Mouse (Mus musculus): ENCODE results near the gene Sugp1.
"Not testable (repeated sequence)": the region's sequence is repeated elsewhere in the genome, so short reads cannot be mapped to it uniquely, and the experiment has no call there.

The Sugp1 gene

GRCm38 (mm10) chr8:70042583-70043455 lies at the start of gene Sugp1, which contains the start of gene Mau2:
Gene Sugp1, plus strand, starts transcription at chr8:70042813.
Gene Mau2, minus strand, starts transcription at chr8:70042734.
- DNase-seq (ENCODE audit: low read depth), result peak; percentile 99

- DNase-seq (ENCODE audit: low read depth), result no peak
Measured at GRCm38 (mm10) chr8:69995422-69995775, 47.2 kb upstream of the Sugp1 start.

- peak; percentile 100 for DNase-seq (ENCODE audit: low read depth)
Measured at GRCm38 (mm10) chr8:69995776-69996588, 46.6 kb upstream of the Sugp1 start, which contains the start of gene Gatad2a. Gene Gatad2a, minus strand, starts transcription at chr8:69996384.

- DNase-seq (ENCODE audit: low read depth), result no peak
Measured at GRCm38 (mm10) chr8:69996589-69997285, 45.9 kb upstream of the Sugp1 start.

GRCm38 (mm10) chr8:69998706-69999105 lies 43.9 kb upstream of the Sugp1 start:
- DNase-seq (ENCODE audit: low read depth), result no peak

- no peak for DNase-seq (ENCODE audit: low read depth)
Measured at GRCm38 (mm10) chr8:69999236-69999635, 43.4 kb upstream of the Sugp1 start.

- peak; percentile 55 for DNase-seq (ENCODE audit: low read depth)
Measured at GRCm38 (mm10) chr8:70000226-70000625, 42.4 kb upstream of the Sugp1 start.

- peak; percentile 77 for DNase-seq (ENCODE audit: low read depth)
Measured at GRCm38 (mm10) chr8:70001176-70001891, 41.3 kb upstream of the Sugp1 start.

- not testable (repeated sequence) for DNase-seq (ENCODE audit: low read depth)
Measured at GRCm38 (mm10) chr8:70001892-70002191, 40.8 kb upstream of the Sugp1 start.

GRCm38 (mm10) chr8:70003204-70003657 lies 39.4 kb upstream of the Sugp1 start:
- no peak for DNase-seq (ENCODE audit: low read depth)

GRCm38 (mm10) chr8:70004345-70004744 lies 38.3 kb upstream of the Sugp1 start:
- DNase-seq (ENCODE audit: low read depth), result no peak

GRCm38 (mm10) chr8:70005178-70005577 lies 37.4 kb upstream of the Sugp1 start:
- no peak for DNase-seq (ENCODE audit: low read depth)

GRCm38 (mm10) chr8:70010796-70011195 lies 31.8 kb upstream of the Sugp1 start:
- DNase-seq (ENCODE audit: low read depth), result not testable (repeated sequence)

- no peak for DNase-seq (ENCODE audit: low read depth)
Measured at GRCm38 (mm10) chr8:70012350-70012749, 30.3 kb upstream of the Sugp1 start.

GRCm38 (mm10) chr8:70012763-70013162 lies 29.9 kb upstream of the Sugp1 start:
- DNase-seq (ENCODE audit: low read depth), result no peak

GRCm38 (mm10) chr8:70015017-70015416 lies 27.6 kb upstream of the Sugp1 start:
- DNase-seq (ENCODE audit: low read depth), result peak; percentile 14

- DNase-seq (ENCODE audit: low read depth), result no peak
Measured at GRCm38 (mm10) chr8:70023596-70023995, 19.0 kb upstream of the Sugp1 start.

- no peak for DNase-seq (ENCODE audit: low read depth)
Measured at GRCm38 (mm10) chr8:70026151-70026550, 16.5 kb upstream of the Sugp1 start.

GRCm38 (mm10) chr8:70030255-70030654 lies 12.4 kb upstream of the Sugp1 start:
- no peak for DNase-seq (ENCODE audit: low read depth)

- DNase-seq (ENCODE audit: low read depth), result no peak
Measured at GRCm38 (mm10) chr8:70037994-70038393, 4.6 kb upstream of the Sugp1 start.

GRCm38 (mm10) chr8:70041885-70042546 lies 597 bp upstream of the Sugp1 start:
- peak; percentile 25 for DNase-seq (ENCODE audit: low read depth)

All from NIH3T3 (cell line).